Mouse (Mus musculus) forebrain, postnatal 0 days (tissue): ENCODE data around the gene D630045J12Rik. TPM values are rescaled to one million over a fixed set of nuclear protein-coding genes. Genes with fewer than 3 reads are reported as not detected.

Source experiments
- ATAC-seq: fragments of 200-750 bp; cut with Nextera tagmentation; 2 replicates; pipeline ENCODE4 v1.8.0; 2017; ENCODE audit warnings: mild to moderate bottlenecking, moderate library complexity
- DNase-seq: peaks from one replicate; pipeline ENCODE4 v3.0.0-alpha.2; 2015
- H3K27ac ChIP-seq: fragments of 300-500 bp; sonication (generic); 2 replicates; pipeline ENCODE4 v1.5.1; 2014; ENCODE audit warnings: low read depth, mild to moderate bottlenecking, antibody characterized with exemption, low read length, moderate library complexity, mixed read lengths
- H3K27me3 ChIP-seq: fragments of 300-500 bp; sonication (generic); 2 replicates; pipeline ENCODE4 v1.6.1; 2014; ENCODE audit warnings: mild to moderate bottlenecking, low read length, mixed read lengths; ENCODE audit not compliant: insufficient read depth
- H3K36me3 ChIP-seq: fragments of 300-500 bp; sonication (generic); 2 replicates; pipeline ENCODE4 v1.6.1; 2014; ENCODE audit warnings: mild to moderate bottlenecking, moderate library complexity; ENCODE audit not compliant: insufficient read depth
- H3K4me1 ChIP-seq: fragments of 300-500 bp; sonication (generic); 2 replicates; pipeline ENCODE4 v1.6.1; 2014; ENCODE audit warnings: antibody characterized with exemption; ENCODE audit not compliant: insufficient read depth
- H3K4me2 ChIP-seq: fragments of 300-500 bp; sonication (generic); 2 replicates; pipeline ENCODE4 v1.6.1; 2014; ENCODE audit warnings: low read depth, mild to moderate bottlenecking, moderate library complexity
- H3K4me3 ChIP-seq: fragments of 300-500 bp; sonication (generic); 2 replicates; pipeline ENCODE4 v1.5.1; 2014; ENCODE audit warnings: low read depth, low read length, mixed read lengths
- H3K9ac ChIP-seq: fragments of 300-500 bp; sonication (generic); 2 replicates; pipeline ENCODE4 v1.6.1; 2014; ENCODE audit warnings: mild to moderate bottlenecking
- H3K9me3 ChIP-seq: fragments of 300-500 bp; sonication (generic); 2 replicates; pipeline ENCODE4 v1.6.1; 2016; ENCODE audit warnings: low read length
- CTCF ChIP-seq: sonication (generic); IDR thresholded peaks from 2 replicates; pipeline ENCODE4 v1.5.1; 2016; ENCODE audit warnings: antibody characterized with exemption, control low read depth, low read depth
- WGBS: fragments of 180-500 bp; shearing (Covaris S2); extraction: QIAGEN DNeasy Blood & Tissue Kit; methylation state at CpG from one replicate; pipeline ENCODE4 v1.1.7; 2014; 5-methylcytosine and 5-hydroxymethylcytosine counted together
- polyA plus RNA-seq: library from polyadenylated mRNA; unstranded; fragments of >200 nt; fragmentation: Nextera tagmentation; extraction: Ambion mirVana; gene quantifications from 2 replicates; pipeline ENCODE4 v1.2.1, GENCODE M21; 2015
- total RNA-seq: library from RNA; depleted of rRNA; stranded (reverse); fragments of >200 nt; gene quantifications from 2 replicates; pipeline ENCODE4 v1.2.3, GENCODE M21; 2014

The D630045J12Rik gene
- total and polyA plus RNA-seq, 2 experiments from 2014 or later: 11.4 to 38.7 TPM

GRCm38 (mm10) chr6:38231994-38232393, 21.8 kb downstream of the D630045J12Rik start:
- Histone ChIP-seq H3K4me2 (no peak overlapping the region), H3K9ac (no peak overlapping the region), H3K36me3 (no peaks in the 10 kb centered on the region), H3K4me1 (no peaks in the 10 kb centered on the region), H3K27me3 (no peaks in the 10 kb centered on the region), H3K27ac (no peak overlapping the region; the same call in 1 of the 2 replicates), H3K4me3 (no peak overlapping the region), H3K9me3 (no peaks in the 10 kb centered on the region)
- ATAC-seq: no peak
- TF ChIP-seq CTCF: no peak
- WGBS: 69% methylated on average over 4 of the region's 4 CpGs
- no peak for DNase-seq

- Histone ChIP-seq H3K9me3 (no peaks in the 10 kb centered on the region), H3K27ac (no peak overlapping the region), H3K9ac (no peak overlapping the region), H3K4me2 (no peak overlapping the region), H3K4me3 (no peak overlapping the region), H3K4me1 (no peaks in the 10 kb centered on the region), H3K27me3 (no peaks in the 10 kb centered on the region), H3K36me3 (no peaks in the 10 kb centered on the region)
- TF ChIP-seq CTCF: no peak
- ATAC-seq (peak; percentile 64), DNase-seq (peak; percentile 27)
- WGBS: 33% methylated on average over 1 of the region's 1 CpGs
These were observed 29.7 kb downstream of the D630045J12Rik start for GRCm38 (mm10) chr6:38224079-38224478.

- Histone ChIP-seq H3K9ac (no peak overlapping the region), H3K27me3 (no peaks in the 10 kb centered on the region), H3K27ac (no peak overlapping the region), H3K36me3 (no peaks in the 10 kb centered on the region), H3K4me2 (no peak overlapping the region), H3K4me3 (no peak overlapping the region), H3K9me3 (no peaks in the 10 kb centered on the region), H3K4me1 (no peaks in the 10 kb centered on the region)
- no peak for DNase-seq
- ATAC-seq: no peak
- no peak for TF ChIP-seq CTCF
- 80% methylated on average over 2 of the region's 2 CpGs for WGBS
These were observed 34.5 kb downstream of the D630045J12Rik start for GRCm38 (mm10) chr6:38219261-38219660.

- 36% methylated on average over 14 of the region's 14 CpGs for WGBS
- DNase-seq (no peak), ATAC-seq (peak; percentile 59)
- TF ChIP-seq CTCF: no peak
- Histone ChIP-seq H3K27ac (no peak overlapping the region), H3K36me3 (no peaks in the 10 kb centered on the region), H3K27me3 (no peaks in the 10 kb centered on the region), H3K9me3 (no peaks in the 10 kb centered on the region), H3K4me3 (no peak overlapping the region), H3K4me1 (no peaks in the 10 kb centered on the region), H3K4me2 (no peak overlapping the region), H3K9ac (no peak overlapping the region)
These were observed 38.2 kb downstream of the D630045J12Rik start for GRCm38 (mm10) chr6:38215448-38216110.

- H3K9ac ChIP-seq: no peak overlapping the region
These were observed 46.2 kb downstream of the D630045J12Rik start for GRCm38 (mm10) chr6:38207621-38208020.

GRCm38 (mm10) chr6:38206941-38207531, 46.8 kb downstream of the D630045J12Rik start:
- no peaks in the 10 kb centered on the region for H3K27me3 ChIP-seq
- no peak overlapping the region for H3K4me3 ChIP-seq
- DNase-seq: peak; percentile 32
- H3K36me3 ChIP-seq: no peaks in the 10 kb centered on the region
- 6% methylated on average over 8 of the region's 8 CpGs for WGBS
- H3K4me1 ChIP-seq: no peaks in the 10 kb centered on the region
- no peak overlapping the region for H3K4me2 ChIP-seq
- H3K27ac ChIP-seq: no peak overlapping the region
- peak; percentile 70 for ATAC-seq
- TF ChIP-seq CTCF: no peak
- H3K9me3 ChIP-seq: no peaks in the 10 kb centered on the region
- no peak overlapping the region for H3K9ac ChIP-seq

More at GRCm38 (mm10) chr6:38207621-38208020, 46.2 kb downstream of the D630045J12Rik start:
- 33% methylated on average over 2 of the region's 2 CpGs for WGBS
- no peak overlapping the region for H3K4me2 ChIP-seq
- no peaks in the 10 kb centered on the region for H3K36me3 ChIP-seq
- TF ChIP-seq CTCF: no peak
- no peaks in the 10 kb centered on the region for H3K4me1 ChIP-seq
- ATAC-seq (no peak), DNase-seq (no peak)
- no peaks in the 10 kb centered on the region for H3K9me3 ChIP-seq
- no peak overlapping the region for H3K27ac ChIP-seq
- H3K4me3 ChIP-seq: no peak overlapping the region
- H3K27me3 ChIP-seq: no peaks in the 10 kb centered on the region

GRCm38 (mm10) chr6:38205375-38205774, 48.4 kb downstream of the D630045J12Rik start:
- 82% methylated on average over 6 of the region's 6 CpGs for WGBS

More at GRCm38 (mm10) chr6:38205375-38205774, 48.4 kb downstream of the D630045J12Rik start:
- Histone ChIP-seq H3K9me3 (no peaks in the 10 kb centered on the region), H3K27ac (no peak overlapping the region), H3K9ac (no peak overlapping the region), H3K27me3 (no peaks in the 10 kb centered on the region), H3K4me1 (no peaks in the 10 kb centered on the region), H3K4me2 (no peak overlapping the region), H3K4me3 (no peak overlapping the region), H3K36me3 (no peaks in the 10 kb centered on the region)
- DNase-seq: no peak
- ATAC-seq: no peak
- TF ChIP-seq CTCF: no peak
